Mouse (Mus musculus): ENCODE measurements at regions not wholly inside any gene's neighbourhood (a gene's known extent, or its start where the extent isn't known, plus 50 kb on each side); places are given as distances from the start of the nearest gene placed in this dataset.
A peak's percentile ranks its signal among the peaks of the same experiment; 100 is the strongest.

- H3K4me1 ChIP-seq = peaks cover 18% of the 10 kb centered on the region
- H3K4me2 ChIP-seq (replicated peaks) = no peak overlapping the region; the same call in 1 of the 2 replicates
- no peaks in the 10 kb centered on the region for H3K27me3 ChIP-seq
- H3K27ac ChIP-seq (replicated peaks) = peak overlapping the region; percentile 65
- 20% methylated on average over 5 of the region's 5 CpGs for WGBS
- H3K36me3 ChIP-seq = no peaks in the 10 kb centered on the region
- ATAC-seq (ENCODE audit: low FRiP score, low read depth) = peak; percentile 32; the same call in 1 of the 2 replicates
- no peaks in the 10 kb centered on the region for H3K9me3 ChIP-seq
- no peak overlapping the region for H3K4me3 ChIP-seq
- no peak overlapping the region for H3K9ac ChIP-seq (replicated peaks)
Observed at GRCm38 (mm10) chr11:111212702-111213328, 146.9 kb downstream of the Kcnj2 start.

GRCm38 (mm10) chr11:111215006-111215405 is 149.0 kb downstream of the Kcnj2 start:
- no peak for ATAC-seq (ENCODE audit: low FRiP score, low read depth)
- H3K36me3 ChIP-seq = no peaks in the 10 kb centered on the region
- 62% methylated on average over 5 of the region's 5 CpGs for WGBS
- peaks cover 18% of the 10 kb centered on the region for H3K4me1 ChIP-seq
- H3K9me3 ChIP-seq = no peaks in the 10 kb centered on the region
- H3K27me3 ChIP-seq = no peaks in the 10 kb centered on the region
- H3K9ac ChIP-seq (replicated peaks) = no peak overlapping the region
- H3K4me3 ChIP-seq = no peak overlapping the region
- H3K4me2 ChIP-seq (replicated peaks) = no peak overlapping the region
- no peak overlapping the region for H3K27ac ChIP-seq (replicated peaks)

GRCm38 (mm10) chr11:111223834-111224233 is 157.9 kb downstream of the Kcnj2 start:
- H3K27ac ChIP-seq (replicated peaks) = no peak overlapping the region
- H3K9me3 ChIP-seq = no peaks in the 10 kb centered on the region
- no peak overlapping the region for H3K4me3 ChIP-seq
- no peaks in the 10 kb centered on the region for H3K27me3 ChIP-seq
- 91% methylated on average over 4 of the region's 4 CpGs for WGBS
- H3K4me1 ChIP-seq = no peaks in the 10 kb centered on the region
- no peak for ATAC-seq (ENCODE audit: low FRiP score, low read depth)
- no peak overlapping the region for H3K9ac ChIP-seq (replicated peaks)
- H3K4me2 ChIP-seq (replicated peaks) = no peak overlapping the region
- no peaks in the 10 kb centered on the region for H3K36me3 ChIP-seq

- WGBS = 60% methylated on average over 1 of the region's 1 CpGs
- Histone ChIP-seq H3K9ac (replicated peaks) (no peak overlapping the region), H3K4me1 (no peaks in the 10 kb centered on the region)
Observed at GRCm38 (mm10) chr11:111227305-111227704, 161.3 kb downstream of the Kcnj2 start.

GRCm38 (mm10) chr11:111236741-111237140 is 170.8 kb downstream of the Kcnj2 start:
- H3K9ac ChIP-seq (replicated peaks) = no peak overlapping the region
- H3K9me3 ChIP-seq = no peaks in the 10 kb centered on the region
- no peaks in the 10 kb centered on the region for H3K27me3 ChIP-seq
- no peak overlapping the region for H3K27ac ChIP-seq (replicated peaks)
- ATAC-seq (ENCODE audit: low FRiP score, low read depth) = no peak
- no peak overlapping the region for H3K4me2 ChIP-seq (replicated peaks)
- WGBS = 95% methylated on average over 1 of the region's 1 CpGs
- H3K4me3 ChIP-seq = no peak overlapping the region
- no peaks in the 10 kb centered on the region for H3K36me3 ChIP-seq
- no peaks in the 10 kb centered on the region for H3K4me1 ChIP-seq

More at GRCm38 (mm10) chr11:111227305-111227704, 161.3 kb downstream of the Kcnj2 start:
- no peak overlapping the region for H3K4me3 ChIP-seq
- H3K4me2 ChIP-seq (replicated peaks) = no peak overlapping the region
- no peak overlapping the region for H3K27ac ChIP-seq (replicated peaks)
- no peaks in the 10 kb centered on the region for H3K36me3 ChIP-seq
- no peaks in the 10 kb centered on the region for H3K27me3 ChIP-seq
- no peak for ATAC-seq (ENCODE audit: low FRiP score, low read depth)
- no peaks in the 10 kb centered on the region for H3K9me3 ChIP-seq

GRCm38 (mm10) chr11:111239784-111240183 is 173.8 kb downstream of the Kcnj2 start:
- no peaks in the 10 kb centered on the region for H3K27me3 ChIP-seq
- 67% methylated on average over 3 of the region's 3 CpGs for WGBS
- H3K27ac ChIP-seq (replicated peaks) = no peak overlapping the region
- H3K4me3 ChIP-seq = no peak overlapping the region
- no peak overlapping the region for H3K9ac ChIP-seq (replicated peaks)
- H3K4me2 ChIP-seq (replicated peaks) = no peak overlapping the region
- no peaks in the 10 kb centered on the region for H3K4me1 ChIP-seq
- H3K9me3 ChIP-seq = no peaks in the 10 kb centered on the region
- ATAC-seq (ENCODE audit: low FRiP score, low read depth) = no peak
- H3K36me3 ChIP-seq = no peaks in the 10 kb centered on the region

GRCm38 (mm10) chr11:111252226-111252625 is 186.3 kb downstream of the Kcnj2 start:
- Histone ChIP-seq H3K4me1 (no peaks in the 10 kb centered on the region), H3K9me3 (no peaks in the 10 kb centered on the region), H3K4me3 (no peak overlapping the region), H3K27ac (replicated peaks) (no peak overlapping the region), H3K27me3 (no peaks in the 10 kb centered on the region), H3K9ac (replicated peaks) (no peak overlapping the region), H3K36me3 (no peaks in the 10 kb centered on the region), H3K4me2 (replicated peaks) (no peak overlapping the region)
- ATAC-seq (ENCODE audit: low FRiP score, low read depth) = no peak
- 93% methylated on average over 4 of the region's 4 CpGs for WGBS

- Histone ChIP-seq H3K27ac (replicated peaks) (no peak overlapping the region), H3K9me3 (no peaks in the 10 kb centered on the region), H3K4me3 (no peak overlapping the region), H3K9ac (replicated peaks) (no peak overlapping the region), H3K4me1 (peaks cover 2% of the 10 kb centered on the region; the same call in 1 of the 2 replicates), H3K27me3 (no peaks in the 10 kb centered on the region), H3K36me3 (no peaks in the 10 kb centered on the region), H3K4me2 (replicated peaks) (no peak overlapping the region)
- WGBS = 87% methylated on average over 3 of the region's 3 CpGs
- ATAC-seq (ENCODE audit: low FRiP score, low read depth) = no peak
Observed at GRCm38 (mm10) chr11:111256596-111256995, 190.6 kb downstream of the Kcnj2 start.

- no peak for ATAC-seq (ENCODE audit: low FRiP score, low read depth)
- Histone ChIP-seq H3K4me3 (no peak overlapping the region), H3K4me1 (peaks cover 2% of the 10 kb centered on the region; the same call in 1 of the 2 replicates), H3K4me2 (replicated peaks) (no peak overlapping the region), H3K9ac (replicated peaks) (no peak overlapping the region), H3K27ac (replicated peaks) (no peak overlapping the region), H3K36me3 (no peaks in the 10 kb centered on the region), H3K9me3 (no peaks in the 10 kb centered on the region), H3K27me3 (no peaks in the 10 kb centered on the region)
- 56% methylated on average over 11 of the region's 11 CpGs for whole genome bisulfite sequencing
Observed at GRCm38 (mm10) chr11:111260691-111261383, 194.9 kb downstream of the Kcnj2 start.

- H3K9ac ChIP-seq (replicated peaks) = no peak overlapping the region
- no peak overlapping the region for H3K27ac ChIP-seq (replicated peaks)
- no peak overlapping the region for H3K4me3 ChIP-seq
- no peaks in the 10 kb centered on the region for H3K27me3 ChIP-seq
- no peaks in the 10 kb centered on the region for H3K36me3 ChIP-seq
- no peak for ATAC-seq (ENCODE audit: low FRiP score, low read depth)
- H3K4me2 ChIP-seq (replicated peaks) = no peak overlapping the region
- H3K4me1 ChIP-seq = no peaks in the 10 kb centered on the region
- no peaks in the 10 kb centered on the region for H3K9me3 ChIP-seq
Observed at GRCm38 (mm10) chr11:111273651-111274050, 207.7 kb downstream of the Kcnj2 start.

GRCm38 (mm10) chr11:111280769-111281168 is 214.8 kb downstream of the Kcnj2 start:
- Histone ChIP-seq H3K4me2 (replicated peaks) (no peak overlapping the region), H3K27me3 (no peaks in the 10 kb centered on the region), H3K9ac (replicated peaks) (no peak overlapping the region), H3K4me1 (peaks cover 4% of the 10 kb centered on the region; the same call in 1 of the 2 replicates), H3K27ac (replicated peaks) (no peak overlapping the region), H3K9me3 (no peaks in the 10 kb centered on the region), H3K4me3 (no peak overlapping the region), H3K36me3 (no peaks in the 10 kb centered on the region)
- 53% methylated on average over 2 of the region's 2 CpGs for WGBS
- no peak for ATAC-seq (ENCODE audit: low FRiP score, low read depth)

- Histone ChIP-seq H3K9ac (replicated peaks) (no peak overlapping the region), H3K36me3 (no peaks in the 10 kb centered on the region), H3K4me2 (replicated peaks) (no peak overlapping the region), H3K27ac (replicated peaks) (no peak overlapping the region), H3K27me3 (no peaks in the 10 kb centered on the region), H3K4me1 (peaks cover 4% of the 10 kb centered on the region; the same call in 1 of the 2 replicates), H3K9me3 (no peaks in the 10 kb centered on the region), H3K4me3 (no peak overlapping the region)
- ATAC-seq (ENCODE audit: low FRiP score, low read depth) = no peak
- WGBS = 54% methylated on average over 7 of the region's 7 CpGs
Observed at GRCm38 (mm10) chr11:111281237-111282160, 215.5 kb downstream of the Kcnj2 start.
